Mouse (Mus musculus): ENCODE measurements around the gene Calhm3.

DNA sequence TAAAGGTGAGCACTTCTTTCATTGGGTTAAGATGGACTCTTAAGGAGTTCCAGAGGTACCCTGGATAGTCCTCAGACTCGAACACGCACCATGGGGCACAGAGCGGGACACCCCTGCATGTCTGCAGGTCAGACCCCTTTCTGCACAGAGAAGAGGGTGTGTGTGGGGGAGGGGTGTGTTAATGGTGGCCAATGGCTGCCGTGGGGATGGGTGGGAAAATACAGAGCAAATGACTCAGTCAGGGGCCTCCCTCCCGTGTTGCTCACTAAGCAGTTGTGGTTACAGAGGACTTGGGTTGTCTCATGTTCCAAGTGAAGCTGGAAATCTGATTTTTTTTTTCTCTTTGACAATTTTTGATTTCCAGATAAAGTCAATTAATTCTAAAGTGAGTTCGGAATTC is 15.1 kb downstream of the Calhm3 start:
- TF ChIP-seq CTCF (IDR thresholded peaks at IDR 0.05; ENCODE audit: control insufficient read depth, insufficient read depth, low read length) (no peak), POLR2A (IDR thresholded peaks at IDR 0.05; ENCODE audit: borderline replicate concordance, control insufficient read depth, low read depth, low read length) (no peak)

Measured in bone marrow, adult 2 months (tissue).